Mouse (Mus musculus) left cerebral cortex, postnatal 14 days (tissue): Measurements from ENCODE around the gene Hacd2. TPM values are rescaled to one million over a fixed set of nuclear protein-coding genes. Genes with fewer than 3 reads are reported as not detected.

Source experiments
- DNase-seq, 2 experiments: peaks; one replicate each; pipeline ENCODE4 v3.0.0; 2021 to 2022; ENCODE audit warnings: low spot score in 2 of 2, mixed read lengths in 1 of 2
- intact Hi-C: fragments of 180-260 bp; cut with DNase I; formaldehyde crosslinking; loops from one replicate; pipeline ENCODE4 v1.15.1; 2025
- long read RNA-seq, 2 experiments: library from polyadenylated mRNA; stranded (forward); transcript quantifications; one replicate each; pipeline ENCODE4 v2.0.0; 2021
- total RNA-seq, 2 experiments: library from RNA; stranded (reverse); gene quantifications; 2 replicates each; pipeline ENCODE4 v1.2.3; 2021

Hacd2 gene
- 10 to 100 TPM; 27.6 to 33.0 TPM for total RNA-seq
- long read RNA-seq, experiment 1, partial matches to known transcripts: 5 of 12 reads
- long read RNA-seq, experiment 1, other reads (novel, unspliced or antisense): 6 of 12 reads
- long read RNA-seq, experiment 2, partial matches to known transcripts: 5 of 5 reads
- long read RNA-seq, experiment 2, other reads (novel, unspliced or antisense): 0 of 5 reads

DNA sequence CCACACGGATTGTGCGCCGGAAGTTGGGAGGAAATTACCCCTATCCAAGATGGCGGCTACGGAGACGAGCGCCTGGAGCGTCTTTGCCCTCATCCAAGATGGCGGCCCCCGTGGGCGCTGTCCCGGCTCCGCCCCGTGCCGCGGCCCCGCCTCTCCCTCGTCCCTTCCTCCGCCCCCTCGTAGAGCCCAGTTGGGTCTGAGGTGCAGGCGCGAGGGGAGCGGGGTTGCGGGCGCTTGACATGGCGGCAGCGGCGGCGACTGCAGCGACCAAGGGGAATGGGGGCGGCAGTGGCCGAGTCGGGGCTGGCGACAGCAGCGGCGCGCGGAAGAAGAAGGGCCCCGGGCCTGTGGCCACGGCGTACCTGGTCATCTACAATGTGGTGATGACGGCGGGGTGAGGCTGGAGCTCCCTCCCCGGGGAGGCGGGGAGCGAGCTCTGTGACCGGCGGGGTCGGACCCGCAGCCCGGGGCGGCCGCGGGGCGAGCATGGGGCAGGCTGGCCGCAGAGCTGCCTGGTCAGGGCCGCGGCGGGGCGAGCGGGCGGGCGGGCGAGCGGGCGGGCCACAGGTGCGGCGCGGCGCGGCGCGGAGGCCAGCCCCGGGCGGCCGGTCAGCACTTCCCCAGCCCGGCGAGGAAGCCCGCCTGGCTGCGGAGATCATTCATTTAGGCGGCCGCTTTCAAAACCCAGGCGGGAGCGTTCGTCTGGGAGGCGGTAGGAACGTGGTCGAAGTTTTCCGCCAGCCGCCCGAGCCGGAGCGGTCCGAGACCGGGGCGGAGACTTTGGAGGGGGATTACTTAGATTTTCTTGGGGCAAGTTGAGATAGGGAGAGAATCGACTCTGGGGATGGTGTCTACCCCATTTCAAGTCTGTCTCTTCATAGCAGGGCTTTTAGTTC is at the start of gene Hacd2:
Gene Hacd2, plus strand, starts transcription at position 187 of the 896 bp plus-strand sequence.
- intact Hi-C loops: no loop called here
- DNase-seq: peak; percentile 94 to 95

DNA sequence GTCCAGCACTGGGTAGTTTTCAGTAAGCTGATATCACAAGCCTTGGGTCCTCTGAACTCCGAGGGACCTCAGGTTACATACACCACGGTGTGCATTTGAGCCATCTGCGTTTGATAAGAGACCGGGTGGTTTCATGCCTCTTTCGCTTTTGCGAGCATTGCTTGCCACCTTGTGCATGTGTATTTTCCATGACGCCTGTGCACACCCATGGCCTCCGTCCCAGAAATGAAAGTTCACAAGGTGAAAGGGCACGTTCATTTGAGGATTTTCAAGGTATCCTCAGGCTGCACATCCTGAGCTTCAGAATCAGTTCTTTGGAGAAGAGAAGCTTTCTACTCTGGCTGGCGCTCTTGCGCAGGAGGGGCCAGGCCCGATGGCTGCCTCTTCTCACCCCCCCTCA is 49.8 kb upstream of the Hacd2 start:
- no peak for DNase-seq
- intact Hi-C loops: no loop called here

GRCm38 (mm10) chr16:34975544-34975943 is 46.7 kb upstream of the Hacd2 start:
- intact Hi-C loops: no loop called here
- no peak for DNase-seq

- intact Hi-C loops: no loop called here
- no peak for DNase-seq
These were observed 45.6 kb upstream of the Hacd2 start for GRCm38 (mm10) chr16:34976630-34977029.

DNA sequence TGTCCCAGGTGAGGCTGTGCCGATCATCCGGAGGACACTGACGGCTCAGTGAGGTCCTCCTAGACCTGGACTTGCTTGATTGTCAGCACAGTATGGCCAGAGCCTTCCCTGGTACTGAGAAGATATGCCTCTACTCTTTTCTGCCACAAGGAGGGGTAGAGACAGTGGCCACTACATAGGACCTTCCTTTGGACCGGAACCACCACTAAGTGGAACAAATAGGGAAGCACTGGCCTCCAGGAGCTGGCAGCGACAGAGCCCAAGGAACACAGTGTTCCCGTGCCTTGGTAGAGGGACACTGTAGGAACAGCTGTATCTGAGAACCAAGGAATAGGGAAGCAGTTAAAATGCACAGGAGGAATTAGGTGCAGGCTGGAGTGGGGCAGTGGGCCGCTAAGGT is 44.2 kb upstream of the Hacd2 start:
- DNase-seq: no peak
- intact Hi-C loops: no loop called here

- intact Hi-C loops: no loop called here
- peak; percentile 34 to 66 for DNase-seq
These were observed 41.2 kb upstream of the Hacd2 start for GRCm38 (mm10) chr16:34981009-34981408.

- intact Hi-C loops: no loop called here
- no peak for DNase-seq
These were observed 37.8 kb upstream of the Hacd2 start for GRCm38 (mm10) chr16:34984203-34985030.

DNA sequence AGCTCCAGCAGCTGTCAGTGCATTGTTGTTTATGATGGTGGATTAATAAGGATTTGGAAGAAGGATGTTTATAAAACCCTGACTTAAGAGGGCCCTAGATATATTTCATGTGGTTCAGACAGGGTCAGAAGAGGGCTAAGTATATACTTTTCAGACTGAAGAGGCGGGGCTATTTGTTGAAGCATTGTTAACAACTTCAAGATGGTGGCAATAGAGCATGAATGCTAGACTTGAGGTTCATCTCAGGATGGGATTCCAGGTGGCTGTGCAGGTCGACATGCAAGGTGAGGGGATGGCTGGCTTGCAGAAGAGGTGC is 37.2 kb upstream of the Hacd2 start:
- intact Hi-C loops: no loop called here
- no peak for DNase-seq

- no peak for DNase-seq
- intact Hi-C loops: no loop called here
These were observed 35.9 kb upstream of the Hacd2 start for GRCm38 (mm10) chr16:34986211-34986825.

DNA sequence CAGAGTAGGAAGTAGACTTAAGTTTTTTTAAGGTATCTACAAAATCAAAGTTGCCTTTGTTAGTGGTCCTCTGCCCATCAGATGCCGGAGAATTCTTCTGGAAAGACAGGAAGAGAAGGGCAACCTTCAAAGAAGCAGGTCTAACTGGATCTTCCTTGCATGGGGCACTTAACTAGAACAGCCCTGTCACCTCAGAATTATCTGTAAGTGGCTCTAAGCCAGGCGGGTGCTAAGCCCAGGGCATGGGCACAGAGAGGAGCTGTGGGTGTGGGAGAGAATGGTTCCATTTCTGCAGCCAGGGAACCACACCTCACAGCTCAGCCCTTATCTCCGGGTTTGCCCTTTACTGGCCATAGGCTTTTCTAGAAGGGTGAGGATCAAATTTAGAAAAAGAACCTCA is 30.9 kb upstream of the Hacd2 start:
- no peak for DNase-seq

DNA sequence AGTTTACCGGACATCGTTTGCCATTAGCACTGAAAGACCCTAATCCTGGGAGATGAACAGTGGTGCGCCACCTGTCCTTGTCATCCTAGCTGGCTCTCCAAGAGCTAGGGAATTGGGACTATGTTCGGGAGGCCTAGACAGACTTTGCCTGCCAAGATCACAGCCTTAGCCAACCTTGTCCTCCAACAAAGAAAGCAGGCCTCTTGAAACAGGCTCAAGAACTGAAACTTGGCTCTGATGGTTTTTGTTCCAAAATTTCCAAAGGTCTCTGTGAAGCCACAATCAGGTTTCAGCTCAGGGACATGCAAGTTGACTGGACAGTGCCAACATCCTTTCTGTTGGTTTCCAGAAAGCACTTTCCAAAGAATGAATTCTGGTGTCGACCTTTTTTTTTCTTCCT is 29.4 kb upstream of the Hacd2 start:
- peak in 1 of 2 experiments; percentile 59 for DNase-seq
- intact Hi-C loops: no loop called here

More for the DNA sequence above, 30.9 kb upstream of the Hacd2 start:
- intact Hi-C loops: no loop called here

- no peak for DNase-seq
- intact Hi-C loops: no loop called here
These were observed 28.4 kb upstream of the Hacd2 start for GRCm38 (mm10) chr16:34993694-34994330.

- intact Hi-C loops: no loop called here
- no peak for DNase-seq
These were observed 27.5 kb upstream of the Hacd2 start for GRCm38 (mm10) chr16:34994641-34995141.

DNA sequence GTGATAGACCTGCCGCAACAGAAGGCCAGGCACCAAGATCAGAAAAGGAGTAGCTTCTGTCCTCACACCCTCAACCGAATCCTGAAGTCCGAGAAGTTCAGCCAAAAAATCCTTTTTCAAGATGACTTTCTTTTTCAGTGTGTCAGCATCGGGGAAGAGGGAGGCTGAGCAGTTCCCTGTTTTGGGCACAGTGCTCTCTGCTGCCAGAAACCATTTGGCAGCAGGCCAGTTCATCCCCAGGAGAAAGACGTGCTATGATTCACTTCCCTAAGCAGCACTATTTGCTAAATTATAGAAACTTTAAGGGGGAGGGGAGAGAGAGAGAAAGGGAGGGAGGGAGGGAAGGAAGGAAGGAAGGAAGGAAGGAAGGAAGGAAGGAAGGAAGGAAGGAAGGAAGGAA is 26.1 kb upstream of the Hacd2 start:
- intact Hi-C loops: no loop called here
- peak; percentile 81 to 87 for DNase-seq

DNA sequence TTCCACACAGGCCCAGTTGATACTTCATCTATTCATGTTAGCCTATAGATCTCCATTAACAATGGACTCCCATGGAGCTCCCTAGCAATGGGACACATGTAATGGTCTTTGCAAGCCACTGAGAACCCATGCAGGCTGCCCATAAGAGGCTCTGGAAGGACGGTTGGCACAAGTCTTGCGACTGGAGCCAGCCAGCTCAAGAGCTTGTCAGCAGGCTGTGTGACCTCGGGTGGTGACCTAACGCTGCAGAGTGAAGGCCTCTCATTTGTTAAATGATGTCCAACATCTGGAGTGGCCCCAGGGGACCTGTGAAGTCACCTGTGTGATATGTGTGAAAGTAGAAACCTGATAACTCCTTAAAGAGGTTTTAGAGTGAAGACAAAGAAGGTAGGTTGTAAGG is 25.2 kb upstream of the Hacd2 start:
- intact Hi-C loops: no loop called here
- no peak for DNase-seq

GRCm38 (mm10) chr16:34997576-34997975 is 24.7 kb upstream of the Hacd2 start:
- DNase-seq: no peak
- intact Hi-C loops: no loop called here

GRCm38 (mm10) chr16:34999016-34999415 is 23.2 kb upstream of the Hacd2 start:
- DNase-seq: no peak

DNA sequence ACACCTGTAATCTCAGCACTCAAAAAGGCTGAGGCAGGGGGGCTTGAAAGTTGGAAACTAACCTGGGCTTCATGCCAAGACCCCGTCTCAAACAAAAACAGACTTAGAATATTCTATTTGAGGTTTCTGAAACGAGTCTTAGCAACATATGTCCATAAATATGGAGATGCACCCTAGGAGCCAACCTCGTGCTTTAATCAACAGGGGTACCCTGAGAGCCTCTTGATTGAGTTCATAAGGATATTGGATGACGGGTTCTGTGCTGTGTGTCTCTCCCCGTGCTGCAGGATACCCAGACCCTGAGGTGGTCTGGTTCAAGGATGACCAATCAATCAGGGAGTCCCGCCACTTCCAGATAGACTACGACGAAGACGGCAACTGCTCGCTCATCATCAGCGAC is 22.2 kb upstream of the Hacd2 start:
- intact Hi-C loops: no loop called here
- DNase-seq: no peak

More at GRCm38 (mm10) chr16:34999016-34999415, 23.2 kb upstream of the Hacd2 start:
- intact Hi-C loops: no loop called here

- no peak for DNase-seq
- intact Hi-C loops: no loop called here
These were observed 21.2 kb upstream of the Hacd2 start for GRCm38 (mm10) chr16:35000923-35001560.
